Mouse (Mus musculus) hindbrain, embryonic 16.5 days (tissue): ENCODE measurements around the gene Bst1. TPM values are rescaled to one million over a fixed set of nuclear protein-coding genes. Genes with fewer than 3 reads are reported as not detected.

Experiments used
- ATAC-seq: fragments of 200-750 bp; cut with Nextera tagmentation; 2 replicates; pipeline ENCODE4 v1.8.0; 2017; ENCODE audit warnings: moderate TSS enrichment, moderate library complexity
- H3K27ac ChIP-seq: fragments of 300-500 bp; sonication (generic); 2 replicates; pipeline ENCODE4 v1.5.1; 2014; ENCODE audit warnings: low read depth, mild to moderate bottlenecking, control low read depth, low read length, moderate library complexity
- H3K27me3 ChIP-seq: fragments of 300-500 bp; sonication (generic); replicated peaks from 2 replicates; pipeline ENCODE4 v1.6.1; 2014; ENCODE audit warnings: low read length; ENCODE audit not compliant: control insufficient read depth, insufficient read depth
- H3K36me3 ChIP-seq: fragments of 300-500 bp; sonication (generic); 2 replicates; pipeline ENCODE4 v1.6.1; 2014; ENCODE audit warnings: mild to moderate bottlenecking, low read length, moderate library complexity, mixed read lengths; ENCODE audit not compliant: control insufficient read depth, insufficient read depth
- H3K4me1 ChIP-seq: fragments of 300-500 bp; sonication (generic); 2 replicates; pipeline ENCODE4 v1.6.1; 2014; ENCODE audit warnings: low read depth, low read length; ENCODE audit not compliant: control insufficient read depth, insufficient read depth
- H3K4me2 ChIP-seq: fragments of 300-500 bp; sonication (generic); 2 replicates; pipeline ENCODE4 v1.6.1; 2014; ENCODE audit warnings: mild to moderate bottlenecking, low read length, control low read depth, moderate library complexity
- H3K4me3 ChIP-seq: fragments of 300-500 bp; sonication (generic); 2 replicates; pipeline ENCODE4 v1.5.1; 2014; ENCODE audit warnings: mild to moderate bottlenecking, low read length, control low read depth, moderate library complexity
- H3K9ac ChIP-seq: fragments of 300-500 bp; sonication (generic); 2 replicates; pipeline ENCODE4 v1.6.1; 2014; ENCODE audit warnings: low read depth, mild to moderate bottlenecking, control low read depth, low read length, moderate library complexity
- H3K9me3 ChIP-seq: fragments of 300-500 bp; sonication (generic); 2 replicates; pipeline ENCODE4 v1.6.1; 2014; ENCODE audit warnings: mild to moderate bottlenecking, low read length, moderate library complexity; ENCODE audit not compliant: control insufficient read depth
- WGBS: fragments of 180-500 bp; shearing (Covaris S2); extraction: QIAGEN DNeasy Blood & Tissue Kit; methylation state at CpG from one replicate; pipeline ENCODE4 v1.1.7; 2014; 5-methylcytosine and 5-hydroxymethylcytosine counted together
- polyA plus RNA-seq: library from polyadenylated mRNA; unstranded; fragments of >200 nt; fragmentation: Nextera tagmentation; extraction: Ambion mirVana; gene quantifications from 2 replicates; pipeline ENCODE4 v1.2.1, GENCODE M21; 2015

The Bst1 gene
- polyA plus RNA-seq, 1 experiment from 2014 or later = not detected

GRCm38 (mm10) chr5:43824580-43824979 is 5.9 kb downstream of the Bst1 start:
- no peak overlapping the region for H3K4me3 ChIP-seq
- H3K4me1 ChIP-seq = no peaks in the 10 kb centered on the region
- H3K4me2 ChIP-seq = no peak overlapping the region
- ATAC-seq = no peak
- H3K27ac ChIP-seq = no peak overlapping the region
- H3K9ac ChIP-seq = no peak overlapping the region
- H3K36me3 ChIP-seq = no peaks in the 10 kb centered on the region
- WGBS = 92% methylated on average over 3 of the region's 3 CpGs
- no peaks in the 10 kb centered on the region for H3K27me3 ChIP-seq
- H3K9me3 ChIP-seq = no peaks in the 10 kb centered on the region

DNA sequence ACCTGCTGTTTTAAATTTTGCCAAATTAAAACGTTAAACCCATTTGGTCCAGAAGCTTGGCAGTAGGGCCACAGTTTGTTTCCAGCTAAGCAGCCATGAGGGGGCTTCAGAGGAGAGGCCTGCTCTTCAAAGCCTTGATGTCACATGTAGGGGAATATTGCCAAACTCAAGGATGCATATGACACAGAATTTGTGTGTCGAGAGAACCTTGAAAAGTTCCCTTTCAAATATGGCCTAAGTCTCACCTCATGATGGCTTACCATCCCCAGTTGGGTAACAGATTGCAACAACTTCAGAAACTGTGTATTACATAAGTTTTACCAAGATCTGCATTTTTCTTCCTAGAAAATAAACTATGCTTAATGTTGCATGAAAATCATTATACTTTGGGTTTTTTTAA is 8.2 kb downstream of the Bst1 start:
- no peak overlapping the region for H3K9ac ChIP-seq
- ATAC-seq = no peak
- H3K4me1 ChIP-seq = no peaks in the 10 kb centered on the region
- no peak overlapping the region for H3K4me2 ChIP-seq
- no peaks in the 10 kb centered on the region for H3K27me3 ChIP-seq
- H3K9me3 ChIP-seq = no peaks in the 10 kb centered on the region
- H3K4me3 ChIP-seq = no peak overlapping the region
- 89% methylated on average over 2 of the region's 2 CpGs for WGBS
- H3K36me3 ChIP-seq = no peaks in the 10 kb centered on the region
- H3K27ac ChIP-seq = no peak overlapping the region

GRCm38 (mm10) chr5:43827366-43827765 is 8.7 kb downstream of the Bst1 start:
- no peak overlapping the region for H3K27ac ChIP-seq
- no peak overlapping the region for H3K4me3 ChIP-seq
- no peak overlapping the region for H3K4me2 ChIP-seq
- 80% methylated on average over 9 of the region's 9 CpGs for WGBS
- no peaks in the 10 kb centered on the region for H3K27me3 ChIP-seq
- no peak overlapping the region for H3K9ac ChIP-seq
- H3K36me3 ChIP-seq = no peaks in the 10 kb centered on the region
- no peaks in the 10 kb centered on the region for H3K9me3 ChIP-seq
- no peaks in the 10 kb centered on the region for H3K4me1 ChIP-seq
- ATAC-seq = no peak

DNA sequence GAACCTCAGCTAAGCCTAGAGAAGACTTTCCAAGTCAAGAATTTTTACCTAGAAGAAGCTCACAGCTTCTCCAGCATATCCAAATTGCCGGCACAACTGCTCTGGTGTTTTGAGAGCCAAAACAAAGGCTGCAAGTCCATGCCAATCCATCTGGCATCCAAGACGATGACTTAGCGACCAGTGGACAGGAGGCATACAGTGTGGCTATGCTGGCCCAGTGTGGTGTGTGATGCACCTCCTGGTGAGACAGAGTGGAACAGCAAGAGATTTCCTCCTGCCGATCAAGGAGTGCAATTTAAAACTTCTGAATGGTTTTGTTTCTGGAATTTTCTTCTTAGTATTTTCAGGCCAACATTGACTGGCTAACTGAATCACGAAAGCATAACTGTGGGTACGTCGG is 17.9 kb downstream of the Bst1 start:
- Histone ChIP-seq H3K4me1 (no peaks in the 10 kb centered on the region), H3K4me2 (no peak overlapping the region), H3K4me3 (no peak overlapping the region), H3K27me3 (no peaks in the 10 kb centered on the region), H3K9ac (no peak overlapping the region), H3K9me3 (no peaks in the 10 kb centered on the region), H3K27ac (no peak overlapping the region), H3K36me3 (no peaks in the 10 kb centered on the region)
- ATAC-seq = no peak
- WGBS = 86% methylated on average over 7 of the region's 7 CpGs

- Histone ChIP-seq H3K4me1 (no peaks in the 10 kb centered on the region), H3K27ac (no peak overlapping the region), H3K4me3 (no peak overlapping the region), H3K9ac (no peak overlapping the region), H3K36me3 (no peaks in the 10 kb centered on the region), H3K4me2 (no peak overlapping the region), H3K27me3 (no peaks in the 10 kb centered on the region), H3K9me3 (no peaks in the 10 kb centered on the region)
- no peak for ATAC-seq
- 44% methylated on average over 5 of the region's 5 CpGs for WGBS
Measured at GRCm38 (mm10) chr5:43837372-43837771, 18.7 kb downstream of the Bst1 start.

DNA sequence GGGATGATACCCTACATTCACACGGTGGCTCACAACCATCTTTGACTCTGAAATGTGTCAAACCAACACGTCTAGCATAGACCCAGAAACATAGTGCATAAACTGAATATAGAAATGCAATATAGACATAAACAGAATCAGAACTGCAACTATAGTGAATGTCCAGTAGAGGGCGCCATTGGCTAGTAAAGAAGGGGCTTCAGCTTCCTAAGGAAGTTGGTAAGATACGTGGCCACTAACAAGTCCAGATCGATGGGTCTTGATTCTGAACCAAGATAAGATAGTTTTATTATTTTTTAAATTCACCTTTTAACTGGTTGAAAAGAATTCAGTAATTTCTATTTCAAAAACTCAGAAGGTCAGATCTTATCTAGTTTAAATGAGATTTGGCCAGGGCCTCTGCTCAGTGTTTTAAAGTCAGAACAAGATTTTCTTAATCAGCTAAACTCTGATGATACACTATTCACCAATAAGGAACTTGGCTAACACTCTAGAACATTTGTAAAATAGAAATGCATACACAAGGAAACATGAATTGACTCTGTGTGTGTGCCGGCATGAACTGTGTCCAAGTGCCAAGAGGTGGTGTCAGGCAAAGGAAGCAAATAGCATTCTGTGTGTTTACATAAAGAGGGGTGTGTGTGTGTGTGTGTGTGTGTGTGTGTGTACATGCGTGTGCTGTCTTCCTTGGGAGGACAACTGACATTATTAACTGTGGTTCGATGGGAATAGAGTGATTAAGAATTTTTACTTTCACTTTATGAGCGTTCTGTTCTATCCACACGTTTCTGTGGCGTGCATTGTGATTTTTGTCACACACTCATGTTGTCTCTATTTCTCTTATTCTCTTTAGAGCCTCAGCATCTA is 22.7 kb downstream of the Bst1 start:
- Histone ChIP-seq H3K9ac (no peak overlapping the region; the same call in 1 of the 2 replicates), H3K9me3 (no peaks in the 10 kb centered on the region), H3K4me1 (no peaks in the 10 kb centered on the region), H3K4me2 (no peak overlapping the region), H3K36me3 (no peaks in the 10 kb centered on the region), H3K27ac (no peak overlapping the region), H3K27me3 (no peaks in the 10 kb centered on the region), H3K4me3 (no peak overlapping the region)
- ATAC-seq = peak; percentile 76
- WGBS = 48% methylated on average over 11 of the region's 11 CpGs

- H3K4me2 ChIP-seq = no peak overlapping the region
- H3K27me3 ChIP-seq = no peaks in the 10 kb centered on the region
- H3K4me1 ChIP-seq = no peaks in the 10 kb centered on the region
- no peaks in the 10 kb centered on the region for H3K36me3 ChIP-seq
- no peak overlapping the region for H3K4me3 ChIP-seq
- no peaks in the 10 kb centered on the region for H3K9me3 ChIP-seq
- H3K27ac ChIP-seq = no peak overlapping the region
- WGBS = 82% methylated on average over 5 of the region's 5 CpGs
- no peak for ATAC-seq
- no peak overlapping the region; the same call in 1 of the 2 replicates for H3K9ac ChIP-seq
Measured at GRCm38 (mm10) chr5:43842011-43842285, 23.3 kb downstream of the Bst1 start.

- Histone ChIP-seq H3K9me3 (no peaks in the 10 kb centered on the region), H3K4me3 (no peak overlapping the region), H3K27ac (no peak overlapping the region), H3K36me3 (no peaks in the 10 kb centered on the region), H3K4me1 (no peaks in the 10 kb centered on the region), H3K27me3 (no peaks in the 10 kb centered on the region), H3K9ac (no peak overlapping the region), H3K4me2 (no peak overlapping the region)
- WGBS = 72% methylated on average over 3 of the region's 3 CpGs
- no peak for ATAC-seq
Measured at GRCm38 (mm10) chr5:43842576-43843155, 24.0 kb downstream of the Bst1 start.

- no peaks in the 10 kb centered on the region for H3K36me3 ChIP-seq
- H3K4me1 ChIP-seq = no peaks in the 10 kb centered on the region
- H3K4me2 ChIP-seq = no peak overlapping the region
- H3K27ac ChIP-seq = no peak overlapping the region
- 76% methylated on average over 5 of the region's 5 CpGs for WGBS
- no peak overlapping the region for H3K4me3 ChIP-seq
- H3K9ac ChIP-seq = no peak overlapping the region
- H3K9me3 ChIP-seq = no peaks in the 10 kb centered on the region
- no peaks in the 10 kb centered on the region for H3K27me3 ChIP-seq
- ATAC-seq = no peak
Measured at GRCm38 (mm10) chr5:43845083-43845482, 26.4 kb downstream of the Bst1 start.
